Mouse (Mus musculus) kidney, embryonic 16.5 days (tissue): ENCODE data around the gene Mob3c. TPM values are rescaled to one million over a fixed set of nuclear protein-coding genes. Genes with fewer than 3 reads are reported as not detected.

Experiments
- ATAC-seq: fragments of 200-750 bp; cut with Nextera tagmentation; 2 replicates; pipeline ENCODE4 v1.8.0; 2017; ENCODE audit warnings: moderate TSS enrichment; ENCODE audit not compliant: low FRiP score, low TSS enrichment
- H3K27ac ChIP-seq: fragments of 300-500 bp; sonication (generic); 2 replicates; pipeline ENCODE4 v1.5.1; 2014; ENCODE audit warnings: low read length
- H3K27me3 ChIP-seq: fragments of 300-500 bp; sonication (generic); 2 replicates; pipeline ENCODE4 v1.6.1; 2014; ENCODE audit warnings: low read length, control low read depth, mixed read lengths; ENCODE audit not compliant: insufficient read depth
- H3K36me3 ChIP-seq: fragments of 300-500 bp; sonication (generic); 2 replicates; pipeline ENCODE4 v1.6.1; 2014; ENCODE audit warnings: low read length, control low read depth, mixed read lengths; ENCODE audit not compliant: insufficient read depth
- H3K4me1 ChIP-seq: fragments of 300-500 bp; sonication (generic); 2 replicates; pipeline ENCODE4 v1.6.1; 2014; ENCODE audit warnings: low read length, control low read depth, mixed read lengths; ENCODE audit not compliant: insufficient read depth
- H3K4me2 ChIP-seq: fragments of 300-500 bp; sonication (generic); replicated peaks from 2 replicates; pipeline ENCODE4 v1.6.1; 2014; ENCODE audit warnings: low read depth, low read length
- H3K4me3 ChIP-seq: fragments of 300-500 bp; sonication (generic); 2 replicates; pipeline ENCODE4 v1.5.1; 2014; ENCODE audit warnings: mild to moderate bottlenecking, low read length
- H3K9ac ChIP-seq: fragments of 300-500 bp; sonication (generic); replicated peaks from 2 replicates; pipeline ENCODE4 v1.6.1; 2014; ENCODE audit warnings: low read length
- H3K9me3 ChIP-seq: fragments of 300-500 bp; sonication (generic); 2 replicates; pipeline ENCODE4 v1.6.1; 2016; ENCODE audit warnings: low read length, control low read depth
- WGBS: fragments of 180-500 bp; shearing (Covaris S2); extraction: QIAGEN DNeasy Blood & Tissue Kit; methylation state at CpG from one replicate; pipeline ENCODE4 v1.1.7; 2014; 5-methylcytosine and 5-hydroxymethylcytosine counted together
- polyA plus RNA-seq: library from polyadenylated mRNA; unstranded; fragments of >200 nt; fragmentation: Nextera tagmentation; extraction: Ambion mirVana; gene quantifications from 2 replicates; pipeline ENCODE4 v1.2.1, GENCODE M21; 2015

Gene Mob3c
- 11.8 and 15.2 TPM in 2 replicates for polyA plus RNA-seq

DNA sequence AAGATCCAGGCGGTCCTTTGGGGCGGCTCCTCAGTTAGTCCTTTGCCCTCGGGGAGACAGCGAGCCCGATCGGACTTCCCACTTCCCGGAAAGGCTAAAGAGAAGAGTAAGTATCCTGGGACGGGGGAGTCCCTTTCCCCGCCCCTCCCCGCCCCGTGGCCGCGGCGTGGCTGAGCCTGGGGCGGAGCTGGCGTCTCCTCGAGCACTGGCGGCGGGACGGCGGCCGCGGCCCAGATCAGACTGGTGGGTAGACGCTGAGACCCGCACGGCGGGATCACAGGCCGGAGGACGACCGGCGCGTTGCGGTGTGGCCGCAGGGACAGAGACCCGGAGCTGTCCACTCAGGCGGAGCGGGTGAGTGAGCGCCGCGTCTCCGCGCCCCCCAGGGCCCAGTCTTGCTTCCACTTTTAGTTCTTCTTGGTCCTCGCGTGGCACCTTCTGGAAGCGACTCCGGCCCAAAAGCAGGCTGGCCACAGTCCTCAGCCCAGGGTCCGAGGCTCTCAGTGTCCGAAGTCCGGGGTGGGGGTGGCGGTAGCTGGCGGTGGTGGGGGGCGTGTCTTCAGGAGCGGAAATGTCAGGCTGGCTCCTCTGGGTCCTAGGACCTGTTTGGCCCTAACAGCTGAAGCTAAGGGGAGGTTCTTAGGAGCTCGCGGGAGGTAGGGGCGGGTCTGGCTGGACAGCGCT lies at the start of gene Mob3c:
TSS of gene Mob3c (plus strand) at position 205 of the 684 bp plus-strand sequence.
- Histone ChIP-seq H3K9ac (peak within 1 kb of the TSS; percentile 82), H3K9me3 (no peaks in the 10 kb centered on the region), H3K27ac (peak within 1 kb of the TSS; percentile 95), H3K4me3 (peak within 1 kb of the TSS; percentile 88), H3K4me2 (peak within 1 kb of the TSS; percentile 80), H3K36me3 (peaks cover 13% of the 10 kb centered on the region), H3K27me3 (no peaks in the 10 kb centered on the region), H3K4me1 (peaks cover 13% of the 10 kb centered on the region)
- WGBS, result under 1% methylated on average over 57 of the region's 57 CpGs
- peak; percentile 96 for ATAC-seq

DNA sequence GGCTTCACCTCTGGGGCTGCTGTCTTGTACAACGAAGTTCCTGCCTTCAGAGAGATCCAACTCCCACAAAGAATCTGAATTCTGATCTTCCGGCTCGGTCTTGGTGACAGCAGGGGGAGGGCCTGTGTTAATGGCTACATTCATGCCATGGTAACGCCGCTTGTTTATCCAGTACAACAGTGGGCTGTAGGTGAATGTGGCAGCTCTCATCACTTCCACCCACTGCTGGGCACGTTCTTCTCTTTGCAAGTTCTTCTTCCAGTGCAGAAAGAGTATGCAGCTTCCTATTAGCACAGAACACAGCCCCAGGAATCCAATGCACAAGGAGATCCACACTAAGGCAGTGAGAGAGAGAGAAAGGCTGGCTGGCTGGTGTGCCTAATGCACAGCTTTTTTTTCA lies 47.6 kb upstream of the Mob3c start:
- Histone ChIP-seq H3K27me3 (no peaks in the 10 kb centered on the region), H3K4me3 (no peak overlapping the region), H3K4me2 (no peak overlapping the region), H3K4me1 (peaks cover 4% of the 10 kb centered on the region; the same call in 1 of the 2 replicates), H3K9ac (no peak overlapping the region), H3K9me3 (no peaks in the 10 kb centered on the region), H3K27ac (no peak overlapping the region), H3K36me3 (peaks cover 8% of the 10 kb centered on the region)
- 26% methylated on average over 6 of the region's 6 CpGs for WGBS
- ATAC-seq, result no peak

- no peak within 1 kb of the TSS for H3K4me2 ChIP-seq
- no peak within 1 kb of the TSS for H3K4me3 ChIP-seq
- no peak within 1 kb of the TSS for H3K9ac ChIP-seq
- 85% methylated on average over 3 of the region's 3 CpGs for WGBS
- H3K27me3 ChIP-seq, result no peaks in the 10 kb centered on the region
- ATAC-seq, result no peak
- peaks cover 8% of the 10 kb centered on the region for H3K36me3 ChIP-seq
- no peaks in the 10 kb centered on the region for H3K9me3 ChIP-seq
- H3K4me1 ChIP-seq, result peaks cover 9% of the 10 kb centered on the region
- H3K27ac ChIP-seq, result no peak within 1 kb of the TSS
Observed at GRCm38 (mm10) chr4:115780918-115781317, 47.0 kb upstream of the Mob3c start, which contains the start of gene Tex38. Gene Tex38 (minus strand): TSS chr4:115781018.

DNA sequence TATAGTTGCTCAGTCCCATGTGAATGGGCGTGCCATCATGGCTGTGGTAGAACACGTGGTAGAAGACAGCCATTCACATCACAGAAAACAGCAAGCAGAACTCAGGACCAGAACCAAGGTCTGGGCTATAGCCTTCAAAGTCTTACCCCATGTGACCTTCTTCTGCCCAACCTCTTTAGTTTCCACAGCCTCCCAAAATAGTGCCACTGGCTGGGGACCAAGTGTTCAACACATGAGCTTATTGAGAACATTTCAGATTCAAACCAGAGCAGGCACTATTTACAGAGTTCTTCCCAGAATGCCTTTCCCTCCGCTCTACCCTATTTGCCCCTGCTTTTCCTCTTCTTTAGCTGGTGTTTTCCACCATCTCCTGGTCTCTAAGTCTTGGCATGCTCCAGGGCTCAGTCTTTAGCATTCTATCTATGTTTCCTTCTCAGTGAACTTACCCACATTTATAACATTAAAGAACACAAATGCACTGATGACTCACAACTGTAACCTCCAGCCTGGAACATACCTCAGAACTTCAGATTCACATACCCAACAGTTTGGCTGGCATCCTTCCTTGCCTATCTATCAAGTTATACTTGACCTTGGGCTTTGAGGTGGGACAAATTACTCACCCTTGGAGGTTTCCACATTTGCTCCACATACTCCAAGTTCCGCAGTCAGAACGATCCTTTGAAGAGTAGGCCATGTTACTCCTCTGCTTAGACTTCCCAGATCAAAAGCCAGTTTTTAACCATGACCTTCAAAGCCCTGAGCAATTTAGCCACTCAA lies 45.7 kb upstream of the Mob3c start:
- no peak for ATAC-seq
- WGBS, result 90% methylated on average over 5 of the region's 5 CpGs
- no peaks in the 10 kb centered on the region for H3K9me3 ChIP-seq
- no peak overlapping the region for H3K9ac ChIP-seq
- H3K4me1 ChIP-seq, result peaks cover 10% of the 10 kb centered on the region
- no peak overlapping the region for H3K4me3 ChIP-seq
- H3K36me3 ChIP-seq, result no peaks in the 10 kb centered on the region
- H3K27me3 ChIP-seq, result no peaks in the 10 kb centered on the region
- H3K27ac ChIP-seq, result no peak overlapping the region
- H3K4me2 ChIP-seq, result no peak overlapping the region

DNA sequence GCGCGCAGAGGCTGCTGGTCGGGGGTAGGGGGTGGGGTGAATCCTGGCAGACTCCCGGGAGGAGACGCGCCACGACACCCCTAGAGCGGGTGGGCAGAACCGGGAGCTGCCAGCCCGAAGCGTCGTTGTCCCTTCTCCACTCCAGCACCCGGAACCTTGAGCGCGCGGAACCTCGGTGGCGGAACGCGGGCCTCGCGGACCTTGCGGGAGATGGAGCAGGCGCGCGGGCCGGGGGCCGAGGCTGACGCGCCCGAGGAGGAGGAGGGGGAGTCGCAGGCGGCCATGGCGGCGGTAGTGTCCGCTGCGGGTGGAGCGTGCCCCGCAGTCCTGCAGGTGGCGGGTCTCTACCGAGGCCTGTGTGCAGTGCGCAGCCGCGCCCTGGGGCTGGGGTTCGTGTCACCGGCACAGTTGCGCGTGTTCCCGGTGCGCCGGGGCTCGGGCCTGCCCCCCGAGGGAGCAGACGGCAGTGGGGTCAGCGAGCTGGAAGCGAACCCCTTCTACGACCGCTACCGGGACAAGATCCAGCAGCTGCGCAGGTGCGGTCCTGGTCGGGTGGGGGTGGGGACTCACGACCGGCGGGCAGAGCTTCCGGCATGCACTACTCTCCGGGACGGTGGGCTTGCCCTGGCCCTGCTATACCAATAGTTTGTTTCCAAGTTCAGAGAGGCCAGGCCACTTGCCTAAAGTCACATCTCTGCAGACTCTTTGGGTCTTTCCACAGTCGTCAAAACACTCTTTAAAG lies 43.0 kb upstream of the Mob3c start, which contains the start of gene Atpaf1:
TSS of gene Atpaf1 (plus strand) at position 44 of the 742 bp plus-strand sequence.
- peak within 1 kb of the TSS; percentile 52 for H3K4me2 ChIP-seq
- H3K9ac ChIP-seq, result peak within 1 kb of the TSS; percentile 86
- H3K27ac ChIP-seq, result peak within 1 kb of the TSS; percentile 67; the same call in 1 of the 2 replicates
- H3K36me3 ChIP-seq, result peaks cover 13% of the 10 kb centered on the region; the same call in 1 of the 2 replicates
- no peaks in the 10 kb centered on the region for H3K9me3 ChIP-seq
- peak within 1 kb of the TSS; percentile 78 for H3K4me3 ChIP-seq
- no peaks in the 10 kb centered on the region for H3K27me3 ChIP-seq
- ATAC-seq, result peak; percentile 87
- under 1% methylated on average over 51 of the region's 69 CpGs for WGBS
- H3K4me1 ChIP-seq, result peaks cover 10% of the 10 kb centered on the region

GRCm38 (mm10) chr4:115785511-115786034 lies 42.3 kb upstream of the Mob3c start:
- Histone ChIP-seq H3K4me2 (peak overlapping the region; percentile 52), H3K27me3 (no peaks in the 10 kb centered on the region), H3K9ac (peak overlapping the region; percentile 86), H3K4me3 (peak overlapping the region; percentile 78), H3K27ac (peak overlapping the region; percentile 67; the same call in 1 of the 2 replicates), H3K4me1 (peaks cover 6% of the 10 kb centered on the region), H3K36me3 (peaks cover 19% of the 10 kb centered on the region; the same call in 1 of the 2 replicates), H3K9me3 (no peaks in the 10 kb centered on the region)
- ATAC-seq, result peak; percentile 66
- WGBS, result 45% methylated on average over 7 of the region's 7 CpGs

GRCm38 (mm10) chr4:115790864-115791263 lies 37.0 kb upstream of the Mob3c start:
- Histone ChIP-seq H3K9me3 (no peaks in the 10 kb centered on the region), H3K4me1 (peaks cover 1% of the 10 kb centered on the region), H3K27ac (no peak overlapping the region), H3K9ac (no peak overlapping the region), H3K27me3 (no peaks in the 10 kb centered on the region), H3K4me3 (no peak overlapping the region), H3K36me3 (peaks cover 41% of the 10 kb centered on the region), H3K4me2 (no peak overlapping the region)
- ATAC-seq, result no peak
- 67% methylated on average over 3 of the region's 3 CpGs for WGBS

- no peak for ATAC-seq
- H3K36me3 ChIP-seq, result peaks cover 39% of the 10 kb centered on the region
- no peak overlapping the region for H3K4me3 ChIP-seq
- H3K4me2 ChIP-seq, result no peak overlapping the region
- no peak overlapping the region for H3K27ac ChIP-seq
- H3K9ac ChIP-seq, result no peak overlapping the region
- no peaks in the 10 kb centered on the region for H3K27me3 ChIP-seq
- H3K4me1 ChIP-seq, result no peaks in the 10 kb centered on the region
- no peaks in the 10 kb centered on the region for H3K9me3 ChIP-seq
- 48% methylated on average over 3 of the region's 3 CpGs for WGBS
Observed at GRCm38 (mm10) chr4:115795360-115795759, 32.5 kb upstream of the Mob3c start.

GRCm38 (mm10) chr4:115799981-115800380 lies 27.9 kb upstream of the Mob3c start:
- WGBS, result 85% methylated on average over 3 of the region's 3 CpGs
- Histone ChIP-seq H3K4me3 (no peak overlapping the region), H3K27ac (no peak overlapping the region), H3K9ac (no peak overlapping the region), H3K4me1 (no peaks in the 10 kb centered on the region), H3K4me2 (no peak overlapping the region), H3K27me3 (no peaks in the 10 kb centered on the region), H3K36me3 (peaks cover 26% of the 10 kb centered on the region), H3K9me3 (no peaks in the 10 kb centered on the region)
- no peak for ATAC-seq
